Mouse (Mus musculus) brown adipose tissue, adult 24 weeks (tissue): ENCODE data around the gene Trim30b. TPM values are rescaled to one million over a fixed set of nuclear protein-coding genes. Genes with fewer than 3 reads are reported as not detected.

ENCODE experiments used
- H3K27ac ChIP-seq: fragments of 200-500 bp; replicated peaks from 2 replicates; pipeline ENCODE4 v1.5.1; 2012; ENCODE audit warnings: low read depth, mild to moderate bottlenecking, low read length
- H3K4me1 ChIP-seq: fragments of 200-500 bp; 2 replicates; pipeline ENCODE4 v1.6.1; 2012; ENCODE audit warnings: low read length, mixed read lengths; ENCODE audit not compliant: control insufficient read depth, insufficient read depth, insufficient read length
- H3K4me3 ChIP-seq: fragments of 200-500 bp; 2 replicates; pipeline ENCODE4 v1.5.1; 2012; ENCODE audit warnings: low read depth, mild to moderate bottlenecking, low read length, moderate library complexity; ENCODE audit not compliant: insufficient read depth
- polyA plus RNA-seq: library from polyadenylated mRNA; stranded (reverse); fragments of >200 nt; gene quantifications from 2 replicates; pipeline ENCODE4 v1.2.4, GENCODE M21; 2012; ENCODE audit not compliant: missing spikeins, insufficient read depth, insufficient read length

Gene Trim30b
- polyA plus RNA-seq, 1 experiment, result not detected

DNA sequence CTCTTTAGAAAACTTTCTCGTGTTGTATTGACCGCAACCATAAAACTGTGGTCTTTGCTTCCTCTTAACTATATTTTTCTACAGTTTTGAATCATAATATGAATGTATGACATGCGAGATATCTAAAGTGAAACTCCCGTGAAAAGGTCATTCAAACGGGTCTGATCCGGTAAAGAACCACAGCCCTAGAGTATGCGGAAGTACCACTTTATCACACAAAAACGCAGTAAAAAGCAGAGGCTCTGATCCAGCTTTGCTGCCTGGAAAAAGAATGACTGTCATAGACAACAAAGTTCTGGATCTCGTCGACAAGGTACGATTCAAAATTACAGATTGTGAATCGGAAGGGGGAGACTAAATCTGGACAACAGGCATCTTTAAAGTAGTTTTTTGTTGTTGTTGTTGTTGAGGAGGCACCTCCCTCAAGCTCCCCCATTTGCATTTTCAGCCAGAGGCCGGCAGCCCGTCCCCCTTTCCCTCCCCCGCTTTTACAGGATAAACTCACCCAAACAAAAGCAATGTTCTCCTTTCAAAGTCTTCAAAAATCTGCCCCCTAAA lies 54.8 kb downstream of the Trim30b start:
- H3K27ac ChIP-seq, result peak overlapping the region; percentile 89
- H3K4me3 ChIP-seq, result peak overlapping the region; percentile 74
- no peaks in the 10 kb centered on the region for H3K4me1 ChIP-seq

Other genes starting within 250 kb of the Trim30b start
- gene Ubqln5, start 240.1 kb downstream of the Trim30b start, polyA plus RNA-seq, result not detected in 2 replicates
- gene Olfr643, start 232.5 kb downstream of the Trim30b start, polyA plus RNA-seq, result not detected in 2 replicates
- gene Ubqln3, start 226.6 kb downstream of the Trim30b start, polyA plus RNA-seq, result not detected in 2 replicates
- not detected in 2 replicates for gene Ubqlnl, start 219.3 kb downstream of the Trim30b start, polyA plus RNA-seq
- not detected in 2 replicates for gene Olfm5, start 205.1 kb downstream of the Trim30b start, polyA plus RNA-seq
- gene Olfr648, start 186.5 kb downstream of the Trim30b start, polyA plus RNA-seq, result not detected in 2 replicates
- not detected in 2 replicates for gene Olfr649, start 173.9 kb downstream of the Trim30b start, polyA plus RNA-seq
- gene Trim6, start 151.1 kb downstream of the Trim30b start, polyA plus RNA-seq, result 0.92 TPM in 1 of 2 replicates, not detected in the other
- gene Trim34a, start 125.4 kb downstream of the Trim30b start, polyA plus RNA-seq, result 2.2 and 2.5 TPM in 2 replicates
- 0.58 and 0.67 TPM in 2 replicates for gene Trim5, start 81.8 kb downstream of the Trim30b start, polyA plus RNA-seq
- 10.5 and 11.9 TPM in 2 replicates for gene Trim12a, start 54.4 kb downstream of the Trim30b start, polyA plus RNA-seq
- not detected in 2 replicates for gene Trim34b, start 40.4 kb downstream of the Trim30b start, polyA plus RNA-seq
- gene Trim12c, start 16.5 kb downstream of the Trim30b start, polyA plus RNA-seq, result 4.4 and 5.6 TPM in 2 replicates
- 0.92 TPM in 1 of 2 replicates, not detected in the other for gene Trim30c, start 31.0 kb upstream of the Trim30b start, polyA plus RNA-seq
- 4.0 and 5.3 TPM in 2 replicates for gene Trim30a, start 95.3 kb upstream of the Trim30b start, polyA plus RNA-seq
- 1.5 and 1.9 TPM in 2 replicates for gene Trim30d, start 138.0 kb upstream of the Trim30b start, polyA plus RNA-seq
- gene Olfr651, start 180.2 kb upstream of the Trim30b start, polyA plus RNA-seq, result not detected in 2 replicates
- gene Olfr652, start 191.0 kb upstream of the Trim30b start, polyA plus RNA-seq, result not detected in 2 replicates
- not detected in 2 replicates for gene Olfr653, start 207.4 kb upstream of the Trim30b start, polyA plus RNA-seq
- not detected in 2 replicates for gene Olfr654, start 217.1 kb upstream of the Trim30b start, polyA plus RNA-seq
- not detected in 2 replicates for gene Olfr655, start 231.9 kb upstream of the Trim30b start, polyA plus RNA-seq
- not detected in 2 replicates for gene Olfr656, start 244.1 kb upstream of the Trim30b start, polyA plus RNA-seq